Mouse (Mus musculus): ENCODE results near the gene Trpt1.
"Not testable (repeated sequence)": the region's sequence is repeated elsewhere in the genome, so short reads cannot be mapped to it uniquely, and the experiment has no call there.

Gene Trpt1

DNA sequence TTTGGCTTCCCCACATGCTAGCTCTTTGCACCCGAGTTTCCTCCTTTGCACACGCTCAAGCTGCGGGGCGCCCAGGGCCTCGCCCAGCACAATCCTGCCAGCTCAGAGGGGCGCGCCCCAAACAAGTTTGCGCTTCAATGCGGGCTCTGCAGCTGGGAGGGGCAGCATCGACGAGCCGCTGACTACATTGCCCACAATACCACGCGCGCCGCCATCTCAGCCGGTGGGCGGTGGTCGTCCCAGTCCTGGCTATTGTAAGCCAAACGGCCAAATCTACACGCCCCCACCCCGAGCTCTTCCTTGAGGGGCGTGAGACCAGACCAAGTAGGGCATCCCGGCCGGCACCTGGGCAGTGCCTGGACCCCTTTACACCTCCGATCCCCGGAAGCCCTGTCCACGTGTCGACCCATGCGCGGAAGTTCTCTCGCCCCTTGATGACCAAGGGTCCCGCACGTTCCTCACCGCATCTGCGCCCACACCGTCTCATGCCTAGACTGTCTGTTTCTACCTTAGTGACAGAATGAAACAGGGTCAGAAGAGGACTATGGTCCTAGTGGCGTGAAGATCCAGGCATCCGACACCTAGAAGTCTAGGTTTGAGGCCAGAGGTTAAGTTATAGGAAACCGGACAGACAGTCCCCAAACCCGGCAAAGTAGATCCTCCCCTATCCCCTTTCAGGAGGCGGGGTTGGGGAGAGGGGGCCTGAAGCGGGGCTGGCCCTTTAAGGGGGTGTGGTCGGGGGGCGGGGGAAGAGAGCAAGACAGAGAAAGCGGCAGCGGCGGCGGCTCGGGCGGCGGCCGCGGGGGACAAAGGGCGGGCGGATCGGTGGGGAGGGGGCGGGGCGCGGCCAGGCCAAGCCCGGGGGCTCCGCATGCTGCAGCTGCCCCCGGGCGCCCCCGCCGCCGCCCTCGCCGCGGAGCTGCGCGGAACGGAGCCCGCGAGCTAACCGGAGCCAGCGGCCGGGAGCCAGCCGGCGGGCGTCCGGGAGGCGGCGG lies 21.4 kb upstream of the Trpt1 start, which contains the start of gene Ppp1r14b:
Ppp1r14b (plus strand) TSS at position 758 of the 995 bp plus-strand sequence.
- DNase-seq (ENCODE audit: low read depth, low spot score), result peak; percentile 96

- peak; percentile 54 for DNase-seq (ENCODE audit: low read depth, low spot score)
Measured at GRCm38 (mm10) chr19:6975537-6976521, 20.1 kb upstream of the Trpt1 start, which contains the start of gene Plcb3. Gene Plcb3, minus strand, starts transcription at chr19:6976470.

- no peak for DNase-seq (ENCODE audit: low read depth, low spot score)
Measured at GRCm38 (mm10) chr19:6977759-6978638, 17.9 kb upstream of the Trpt1 start.

DNA sequence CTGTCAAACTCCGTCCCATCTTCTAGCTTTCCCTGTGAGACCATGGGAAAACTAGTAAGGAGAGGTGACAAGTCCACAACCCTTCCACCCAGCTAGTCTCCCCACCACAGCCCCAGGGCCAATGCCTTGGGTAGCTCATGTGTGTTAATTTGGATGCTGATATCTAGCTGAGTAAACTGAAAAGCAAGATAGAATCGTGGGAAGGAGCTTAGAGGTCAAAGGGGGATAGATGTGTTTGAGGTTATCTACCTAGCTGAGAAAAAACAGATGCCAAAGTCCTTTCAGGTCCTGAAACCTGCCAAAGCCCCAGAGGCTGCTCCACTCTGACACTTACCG lies 17.3 kb upstream of the Trpt1 start:
- no peak for DNase-seq (ENCODE audit: low read depth, low spot score)

GRCm38 (mm10) chr19:6979001-6979479 lies 16.9 kb upstream of the Trpt1 start:
- peak; percentile 65 for DNase-seq (ENCODE audit: low read depth, low spot score)

GRCm38 (mm10) chr19:6979486-6980380 lies 16.2 kb upstream of the Trpt1 start:
- DNase-seq (ENCODE audit: low read depth, low spot score), result peak; percentile 99

GRCm38 (mm10) chr19:6980381-6981093 lies 15.4 kb upstream of the Trpt1 start, which contains the start of gene Fkbp2:
Gene Fkbp2, minus strand, starts transcription at chr19:6980501.
- peak; percentile 98 for DNase-seq (ENCODE audit: low read depth, low spot score)

DNA sequence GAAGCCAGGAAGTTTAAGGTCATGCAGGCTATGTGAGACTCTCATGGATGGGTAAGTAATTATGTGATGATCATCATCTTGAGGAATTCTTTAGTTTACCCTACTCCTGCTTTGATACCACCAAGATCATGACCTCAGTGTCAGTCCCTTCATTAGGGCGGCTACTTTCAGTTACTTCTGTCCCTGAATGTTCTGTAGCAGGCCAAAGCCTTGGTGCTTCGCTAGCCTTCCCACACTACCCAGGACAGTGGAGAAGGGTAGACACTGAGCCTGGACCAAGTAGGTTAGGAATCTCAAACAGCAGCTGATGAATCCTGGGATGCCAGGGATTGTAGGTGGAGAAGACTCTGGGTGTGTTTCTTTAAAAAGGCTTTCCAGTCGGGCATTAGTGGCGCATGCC lies 14.5 kb upstream of the Trpt1 start:
- no peak for DNase-seq (ENCODE audit: low read depth, low spot score)

GRCm38 (mm10) chr19:6983621-6984020 lies 12.3 kb upstream of the Trpt1 start:
- DNase-seq (ENCODE audit: low read depth, low spot score), result no peak

DNA sequence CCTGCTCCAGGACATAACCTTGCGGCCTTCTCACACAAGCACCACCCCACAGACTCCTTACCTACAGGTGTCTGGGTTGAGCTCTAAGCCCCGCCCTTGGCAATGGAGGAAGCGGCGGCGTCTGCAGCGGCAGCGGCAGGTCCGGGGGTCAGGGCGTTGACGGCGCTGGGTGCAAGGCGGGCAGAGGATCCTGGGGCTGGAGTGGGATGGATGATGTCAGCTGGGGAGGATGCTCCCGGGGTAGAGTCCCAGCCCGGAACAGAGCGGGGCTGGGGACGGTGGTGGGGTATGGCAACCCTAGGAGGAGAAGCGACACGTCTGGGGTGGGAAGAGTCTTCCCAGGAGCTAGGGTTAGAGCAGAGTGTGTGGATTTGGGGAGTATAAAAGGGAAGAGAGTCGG lies 10.6 kb upstream of the Trpt1 start:
- peak; percentile 40 for DNase-seq (ENCODE audit: low read depth, low spot score)

DNA sequence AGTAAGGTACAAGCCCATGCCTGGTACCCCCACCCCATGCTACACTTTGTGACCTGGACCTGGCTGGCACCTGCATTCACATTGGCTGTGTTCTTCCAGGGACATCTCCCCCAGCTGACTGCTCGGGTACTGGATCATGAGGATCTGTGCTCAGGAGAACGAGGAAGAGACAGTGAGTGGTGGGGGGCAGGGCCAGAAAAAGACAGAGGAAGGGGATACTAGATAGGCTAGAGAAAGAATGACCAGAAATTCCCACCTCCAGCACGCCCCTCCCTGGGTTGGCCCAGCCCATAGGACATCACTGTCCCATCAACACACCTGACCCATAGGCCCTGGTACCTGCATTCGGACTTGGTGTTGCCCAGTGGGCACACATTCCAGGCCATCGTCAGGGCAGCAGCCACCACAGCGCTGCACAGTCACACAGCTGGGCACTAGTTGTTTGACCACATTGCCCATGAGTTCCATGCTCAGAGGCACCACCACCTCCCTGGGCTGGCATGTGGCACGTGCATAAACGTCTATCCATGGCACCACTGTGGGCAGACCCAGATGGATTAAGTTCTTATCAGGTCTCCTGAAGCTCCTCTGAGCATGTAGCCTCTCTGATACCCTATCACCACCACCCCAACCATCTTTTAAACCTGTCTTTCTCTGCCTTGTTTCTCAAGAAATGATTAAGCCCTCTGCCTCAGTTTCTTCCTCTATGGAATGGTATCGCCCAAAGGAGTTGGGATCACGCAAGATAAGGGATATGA lies 9.8 kb upstream of the Trpt1 start:
- no peak for DNase-seq (ENCODE audit: low read depth, low spot score)

- peak; percentile 45 for DNase-seq (ENCODE audit: low read depth, low spot score)
Measured at GRCm38 (mm10) chr19:6987061-6987903, 8.6 kb upstream of the Trpt1 start, which contains the start of gene Vegfb. Gene Vegfb, minus strand, starts transcription at chr19:6987651.

- peak; percentile 53 for DNase-seq (ENCODE audit: low read depth, low spot score)
Measured at GRCm38 (mm10) chr19:6987904-6988285, 8.0 kb upstream of the Trpt1 start.

- no peak for DNase-seq (ENCODE audit: low read depth, low spot score)
Measured at GRCm38 (mm10) chr19:6989251-6989650, 6.7 kb upstream of the Trpt1 start.

DNA sequence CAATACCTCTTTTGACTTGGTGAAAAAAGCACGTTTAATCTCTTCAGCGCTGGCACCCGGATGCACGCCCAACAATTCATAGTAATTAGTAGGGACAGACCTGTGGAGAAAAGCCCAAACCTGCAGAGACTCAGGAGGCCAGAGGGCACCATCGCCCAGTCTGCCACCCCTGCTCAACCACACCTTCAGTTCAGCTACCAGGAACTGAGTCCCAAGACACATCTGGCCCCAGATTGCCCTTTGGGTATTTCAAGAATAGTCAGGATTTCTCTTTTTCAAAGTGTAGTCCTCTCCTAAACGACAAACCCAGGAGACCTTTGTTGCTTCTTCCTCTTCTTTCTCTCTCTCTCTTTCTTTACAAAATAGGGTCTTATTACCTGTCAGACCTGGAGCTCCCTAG lies 5.2 kb upstream of the Trpt1 start:
- no peak for DNase-seq (ENCODE audit: low read depth, low spot score)

DNA sequence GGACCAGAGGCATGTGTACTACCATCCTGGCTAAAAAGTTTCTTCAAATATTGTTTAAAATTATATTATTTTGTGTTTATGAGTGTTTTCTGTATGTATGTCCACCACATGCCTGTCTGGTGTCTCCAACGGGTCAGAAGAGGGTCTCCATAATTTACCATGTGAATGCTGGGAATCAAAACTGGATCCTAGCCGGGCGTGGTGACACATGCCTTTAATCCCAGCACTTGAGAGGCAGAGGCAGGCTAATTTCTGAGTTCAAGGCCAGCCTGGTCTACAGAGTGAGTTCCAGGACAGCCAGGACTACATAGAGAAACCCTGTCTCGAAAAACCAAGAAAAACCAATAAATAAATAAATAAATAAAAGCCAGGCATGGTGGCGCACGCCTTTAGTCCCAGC lies 4.8 kb upstream of the Trpt1 start:
- DNase-seq (ENCODE audit: low read depth, low spot score), result not testable (repeated sequence)

All from R1 (cell line).